Mouse (Mus musculus): ENCODE data around the gene Gjb6.

Gjb6 gene

GRCm38 (mm10) chr14:57133161-57133661 lies at the start of gene Gjb6:
Gene Gjb6, minus strand, starts transcription at chr14:57133611.
- DNase-seq, result no peak

GRCm38 (mm10) chr14:57165493-57165892 lies 32.1 kb upstream of the Gjb6 start:
- DNase-seq, result no peak

GRCm38 (mm10) chr14:57161833-57162232 lies 28.4 kb upstream of the Gjb6 start:
- no peak for DNase-seq

- peak; percentile 6 for DNase-seq
Measured at GRCm38 (mm10) chr14:57161201-57161600, 27.8 kb upstream of the Gjb6 start.

GRCm38 (mm10) chr14:57154916-57155315 lies 21.5 kb upstream of the Gjb6 start:
- no peak for DNase-seq

- no peak for DNase-seq
Measured at GRCm38 (mm10) chr14:57145741-57146140, 12.3 kb upstream of the Gjb6 start.

- DNase-seq, result no peak
Measured at GRCm38 (mm10) chr14:57135265-57135664, 1.9 kb upstream of the Gjb6 start.

GRCm38 (mm10) chr14:57127383-57127782 lies 6.0 kb downstream of the Gjb6 start:
- no peak for DNase-seq

- no peak for DNase-seq
Measured at GRCm38 (mm10) chr14:57122295-57122694, 11.1 kb downstream of the Gjb6 start.

GRCm38 (mm10) chr14:57115823-57116544 lies 17.4 kb downstream of the Gjb6 start, which contains the start of gene Gm4491:
Gene Gm4491, minus strand, starts transcription at chr14:57115883.
- no peak for DNase-seq

- DNase-seq, result peak; percentile 51
Measured at GRCm38 (mm10) chr14:57109194-57109593, 24.2 kb downstream of the Gjb6 start.

GRCm38 (mm10) chr14:57107916-57108315 lies 25.5 kb downstream of the Gjb6 start:
- no peak for DNase-seq

GRCm38 (mm10) chr14:57107091-57107490 lies 26.3 kb downstream of the Gjb6 start:
- peak; percentile 59 for DNase-seq

GRCm38 (mm10) chr14:57105721-57106120 lies 27.7 kb downstream of the Gjb6 start:
- DNase-seq, result no peak

GRCm38 (mm10) chr14:57105111-57105510 lies 28.3 kb downstream of the Gjb6 start:
- no peak for DNase-seq

- peak; percentile 83 for DNase-seq
Measured at GRCm38 (mm10) chr14:57104106-57105023, 29.0 kb downstream of the Gjb6 start, which contains the start of gene Gjb2. Gene Gjb2, minus strand, starts transcription at chr14:57104702.

- peak; percentile 24 for DNase-seq
Measured at GRCm38 (mm10) chr14:57103711-57104105, 29.7 kb downstream of the Gjb6 start.

- no peak for DNase-seq
Measured at GRCm38 (mm10) chr14:57103121-57103520, 30.3 kb downstream of the Gjb6 start.

- no peak for DNase-seq
Measured at GRCm38 (mm10) chr14:57101623-57102022, 31.8 kb downstream of the Gjb6 start.

GRCm38 (mm10) chr14:57095855-57096254 lies 37.6 kb downstream of the Gjb6 start:
- no peak for DNase-seq

GRCm38 (mm10) chr14:57093029-57093428 lies 40.4 kb downstream of the Gjb6 start:
- DNase-seq, result peak; percentile 72

GRCm38 (mm10) chr14:57090001-57090400 lies 43.4 kb downstream of the Gjb6 start:
- DNase-seq, result no peak

GRCm38 (mm10) chr14:57089107-57089506 lies 44.3 kb downstream of the Gjb6 start:
- peak; percentile 85 for DNase-seq

Data from kidney, postnatal 14 days (tissue).